Mouse (Mus musculus) small intestine, adult 10 weeks (tissue): ENCODE data around the gene Tfrc. TPM values are rescaled to one million over a fixed set of nuclear protein-coding genes. Genes with fewer than 3 reads are reported as not detected.

Source experiments
- polyA plus RNA-seq: library from polyadenylated mRNA; stranded (reverse); fragments of 350-450 nt; fragmentation: Illumina TruSeq; extraction: RNeasy Lipid Tissue Mini Kit (QIAGEN cat#74804); gene quantifications from one replicate; pipeline ENCODE4 v1.2.3, GENCODE M21; 2014; ENCODE audit warnings: low replicate concordance

Tfrc gene
- polyA plus RNA-seq, result 330 TPM

DNA sequence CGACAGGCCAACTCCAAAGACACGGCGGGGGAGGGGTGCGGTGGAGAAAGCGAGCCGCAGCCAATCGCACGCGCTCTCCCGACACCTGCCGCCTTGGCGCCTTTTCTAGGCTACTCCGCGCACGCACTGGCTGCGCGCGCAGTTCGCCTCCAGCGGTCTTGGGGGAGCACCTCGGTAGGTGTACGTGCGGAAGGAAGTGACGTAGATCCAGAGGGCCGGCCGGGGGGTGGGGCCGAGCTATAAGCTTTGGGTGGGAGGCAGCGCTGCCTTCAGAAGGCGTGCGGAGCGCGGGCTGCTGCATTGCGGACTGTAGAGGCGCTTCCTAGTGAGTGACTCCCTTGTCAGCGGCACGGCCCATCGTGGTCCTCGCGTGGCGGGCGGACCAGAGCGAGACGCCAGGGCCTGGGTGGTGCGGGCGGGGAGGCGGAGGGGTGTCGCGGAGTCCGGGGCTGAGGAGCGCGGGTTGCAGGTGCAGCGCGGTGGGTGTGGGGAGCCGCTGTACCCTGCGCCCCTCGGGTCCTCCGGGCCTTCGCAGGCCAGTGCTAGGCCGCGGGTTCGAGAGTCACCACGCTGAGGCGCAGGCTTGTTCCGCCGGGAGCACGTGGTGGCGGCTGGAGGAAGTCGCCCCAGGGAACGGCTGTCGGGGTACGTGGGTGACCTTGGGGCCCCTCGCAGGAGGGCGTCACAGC, at the start of gene Tfrc:
Tfrc (plus strand) TSS at position 209 of the 689 bp plus-strand sequence.

DNA sequence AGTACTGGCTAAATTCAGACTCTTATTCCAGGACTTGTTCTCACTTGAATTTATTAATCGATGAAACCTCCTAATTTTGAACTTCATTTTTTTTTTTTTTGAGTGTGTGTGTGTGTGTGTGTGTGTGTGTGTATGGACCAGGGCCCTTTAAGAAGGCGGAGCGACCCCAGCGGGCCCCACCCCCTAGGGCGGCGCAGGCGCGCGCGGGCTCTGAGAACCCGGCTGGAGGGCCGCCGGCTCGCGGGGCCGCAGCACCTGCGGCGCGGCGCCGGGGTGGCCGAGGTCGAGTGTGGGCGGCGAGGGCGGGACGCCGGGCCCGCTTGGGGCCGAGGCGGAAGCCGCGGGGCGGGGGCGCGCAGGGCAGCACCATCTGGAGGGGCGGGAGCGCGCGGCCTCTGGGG, 34.9 kb downstream of the Tfrc start, which contains the start of gene Tnk2:
Tnk2 (plus strand) TSS at position 214 of the 401 bp plus-strand sequence.

Other genes starting within 250 kb of the Tfrc start
- not detected for gene Tm4sf19, start 208.4 kb upstream of the Tfrc start, polyA plus RNA-seq
- gene Tctex1d2, start 189.2 kb upstream of the Tfrc start, polyA plus RNA-seq, result 23.1 TPM
- 134 TPM for gene Pcyt1a, start 178.0 kb upstream of the Tfrc start, polyA plus RNA-seq
- gene Slc51a, start 121.0 kb upstream of the Tfrc start, polyA plus RNA-seq, result 9.4 TPM
- not detected for gene Zdhhc19, start 112.7 kb upstream of the Tfrc start, polyA plus RNA-seq
- gene Tnk2, start 35.0 kb downstream of the Tfrc start, polyA plus RNA-seq, result 0.37 TPM
- 12.5 TPM for gene Muc4, start 127.0 kb downstream of the Tfrc start, polyA plus RNA-seq
- not detected for gene Muc20, start 188.5 kb downstream of the Tfrc start, polyA plus RNA-seq
- gene Smbd1, start 201.6 kb downstream of the Tfrc start, polyA plus RNA-seq, result not detected